Mouse (Mus musculus) G1E (cell line): ENCODE measurements around the gene Bzw2.

ENCODE experiments used
- CTCF ChIP-seq: IDR thresholded peaks from 2 replicates; pipeline ENCODE4 v1.5.1; 2012; ENCODE audit warnings: low read depth, low read length, inconsistent platforms, mixed read lengths
- GATA1 ChIP-seq: IDR thresholded peaks from 2 replicates; pipeline ENCODE4 v1.6.1; 2012; ENCODE audit warnings: borderline replicate concordance, low read length, inconsistent platforms, mixed read lengths

DNA sequence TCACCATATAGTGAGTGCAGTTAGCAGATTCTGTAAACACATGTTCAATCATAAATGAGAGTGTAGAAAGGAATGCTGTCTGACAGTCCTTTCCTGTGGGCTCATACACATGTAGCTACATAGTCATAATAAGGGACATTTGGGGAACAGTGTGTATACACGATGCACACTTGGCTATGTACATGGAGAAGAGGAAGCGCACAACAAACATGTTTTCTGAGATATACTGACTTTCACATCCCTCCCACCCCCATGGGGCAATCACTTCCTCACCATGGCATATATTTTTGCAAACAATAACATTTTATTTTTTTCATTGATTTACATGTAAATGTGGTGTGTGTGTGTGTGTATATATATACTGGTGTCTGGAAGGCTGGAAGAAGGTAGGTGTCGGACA is 38.6 kb downstream of the Bzw2 start:
- TF ChIP-seq GATA1, result no peak
- TF ChIP-seq CTCF, result no peak
